Mouse (Mus musculus) erythroblast, embryonic 14.5 days (primary cell): ENCODE measurements around the gene Tsnaxip1. TPM values are rescaled to one million over a fixed set of nuclear protein-coding genes. Genes with fewer than 3 reads are reported as not detected.

ENCODE experiments used
- H3K27me3 ChIP-seq: 2 replicates; pipeline ENCODE4 v1.6.1; 2012; ENCODE audit warnings: inconsistent platforms; ENCODE audit not compliant: control insufficient read depth
- H3K36me3 ChIP-seq: 2 replicates; pipeline ENCODE4 v1.6.1; 2012; ENCODE audit warnings: mild to moderate bottlenecking, inconsistent platforms; ENCODE audit not compliant: control insufficient read depth
- H3K4me1 ChIP-seq: 2 replicates; pipeline ENCODE4 v1.6.1; 2012; ENCODE audit warnings: inconsistent platforms; ENCODE audit not compliant: control insufficient read depth
- H3K4me3 ChIP-seq: replicated peaks from 2 replicates; pipeline ENCODE3; 2012; ENCODE audit warnings: moderate library complexity, mild to moderate bottlenecking, inconsistent platforms
- H3K9me3 ChIP-seq: 2 replicates; pipeline ENCODE4 v1.6.1; 2012; ENCODE audit warnings: low read length, inconsistent platforms, mixed read lengths; ENCODE audit not compliant: control insufficient read depth
- GATA1 ChIP-seq: IDR thresholded peaks from 2 replicates; pipeline ENCODE4 v1.6.1; 2012; ENCODE audit warnings: low read length, inconsistent platforms, mixed read lengths
- TAL1 ChIP-seq: IDR thresholded peaks from 3 replicates; pipeline ENCODE4 v1.6.1; 2012; ENCODE audit warnings: low read length, inconsistent platforms, mixed read lengths
- polyA plus RNA-seq: library from polyadenylated mRNA; stranded (reverse); fragments of >175 nt; gene quantifications from 2 replicates; pipeline ENCODE4 v1.2.3, GENCODE M21; 2012

Tsnaxip1 gene
- polyA plus RNA-seq, 1 experiment: not detected

DNA sequence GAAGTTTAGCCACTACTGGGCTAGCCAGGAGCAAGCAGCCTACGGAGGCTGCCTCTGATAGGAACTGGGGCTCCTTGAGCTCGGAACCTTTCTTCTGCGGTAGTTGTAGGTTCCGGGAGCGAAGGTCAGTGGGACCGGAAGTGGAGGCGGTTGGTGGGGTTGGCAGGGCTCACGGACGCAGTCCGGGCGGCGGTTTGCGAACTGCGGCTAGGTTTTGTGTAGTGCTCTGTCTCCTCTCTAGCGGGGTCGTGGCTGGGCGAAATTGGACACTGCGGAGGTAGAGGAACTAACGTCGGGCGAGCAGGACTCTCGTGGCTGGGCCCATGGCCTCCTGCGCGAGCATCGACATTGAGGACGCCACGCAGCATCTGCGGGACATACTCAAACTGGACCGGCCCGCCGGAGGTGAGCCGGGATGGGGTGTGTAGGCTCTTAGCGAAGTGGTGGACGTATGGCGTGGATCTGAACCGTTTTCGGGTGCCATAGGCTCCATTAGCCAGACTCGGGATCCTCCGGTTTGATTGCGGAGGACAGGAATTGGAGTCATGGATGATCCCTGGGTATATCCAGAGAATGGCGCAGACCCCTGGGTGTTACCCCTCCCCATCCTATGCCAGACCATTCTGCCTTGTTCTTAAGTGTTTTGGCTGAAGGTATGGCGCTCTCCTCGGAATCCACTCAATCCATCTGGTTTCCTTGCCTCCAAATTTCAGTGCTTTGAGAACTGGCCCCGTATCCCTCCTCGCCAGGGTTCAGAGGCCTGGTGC lies 53.4 kb downstream of the Tsnaxip1 start, which contains the start of gene Edc4:
Gene Edc4 (plus strand): TSS at position 128 of the 767 bp plus-strand sequence.
- Histone ChIP-seq H3K4me3 (peak within 1 kb of the TSS; percentile 75), H3K9me3 (no peaks in the 10 kb centered on the region), H3K27me3 (no peaks in the 10 kb centered on the region), H3K4me1 (peaks cover 33% of the 10 kb centered on the region), H3K36me3 (peaks cover 72% of the 10 kb centered on the region)
- TF ChIP-seq TAL1 (no peak), GATA1 (no peak)

DNA sequence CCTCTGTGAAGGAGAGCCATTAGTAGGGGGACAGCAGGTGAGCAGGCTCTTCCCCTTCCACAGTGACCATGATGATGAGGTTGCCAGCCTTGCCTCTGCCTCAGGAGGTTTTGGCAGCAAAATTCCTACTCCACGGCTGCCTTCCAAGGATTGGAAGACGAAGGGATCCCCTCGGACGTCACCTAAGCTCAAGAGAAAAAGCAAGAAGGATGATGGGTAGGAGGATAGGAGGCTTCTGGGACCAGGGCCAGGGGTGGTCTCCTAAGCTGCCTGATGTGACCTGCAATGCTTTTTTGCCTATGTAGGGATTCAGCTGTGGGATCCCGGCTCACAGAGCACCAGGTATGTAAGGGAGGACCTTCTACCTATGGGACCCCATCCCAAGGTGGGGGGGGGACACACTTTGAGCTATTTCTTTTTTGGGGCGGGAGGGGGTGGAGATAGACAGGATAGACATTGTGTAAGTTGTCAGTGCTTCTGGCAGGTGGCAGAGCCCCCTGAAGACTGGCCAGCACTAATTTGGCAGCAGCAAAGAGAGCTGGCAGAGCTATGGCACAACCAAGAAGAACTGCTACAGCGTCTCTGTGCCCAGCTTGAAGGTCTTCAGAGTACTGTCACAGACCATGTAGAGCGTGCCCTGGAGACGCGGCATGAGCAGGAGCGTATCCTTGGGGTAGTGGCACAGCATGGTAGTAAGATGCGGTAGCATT lies 62.4 kb downstream of the Tsnaxip1 start:
- Histone ChIP-seq H3K4me3 (no peak overlapping the region), H3K27me3 (no peaks in the 10 kb centered on the region), H3K9me3 (no peaks in the 10 kb centered on the region), H3K36me3 (peaks cover 99% of the 10 kb centered on the region), H3K4me1 (peaks cover 5% of the 10 kb centered on the region)
- TF ChIP-seq TAL1 (no peak), GATA1 (no peak)

- H3K27me3 ChIP-seq: no peaks in the 10 kb centered on the region
- peaks cover 5% of the 10 kb centered on the region for H3K4me1 ChIP-seq
- TF ChIP-seq GATA1 (no peak), TAL1 (no peak)
- no peak overlapping the region for H3K4me3 ChIP-seq
- peaks cover 95% of the 10 kb centered on the region for H3K36me3 ChIP-seq
- no peaks in the 10 kb centered on the region for H3K9me3 ChIP-seq
These were observed 63.3 kb downstream of the Tsnaxip1 start for GRCm38 (mm10) chr8:105890870-105891269.

DNA sequence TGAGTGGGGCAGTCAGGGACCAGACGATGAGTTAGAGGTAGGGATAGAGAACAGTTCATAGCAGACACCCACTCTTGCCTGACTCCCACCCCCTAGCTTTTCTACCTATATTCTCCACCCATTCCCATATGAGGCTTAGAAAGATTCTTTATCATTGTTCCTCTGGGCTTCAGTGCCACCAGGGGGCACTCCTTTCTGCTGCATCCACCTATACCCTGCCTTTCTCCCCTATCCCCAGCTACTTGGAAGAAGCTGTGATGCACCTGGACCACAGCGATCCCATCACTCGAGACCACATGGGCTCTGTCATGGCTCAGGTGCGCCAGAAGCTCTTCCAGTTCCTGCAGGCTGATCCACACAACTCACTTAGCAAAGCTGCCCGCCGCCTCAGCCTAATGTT lies 64.9 kb downstream of the Tsnaxip1 start:
- TF ChIP-seq TAL1: no peak
- no peak for TF ChIP-seq GATA1
- Histone ChIP-seq H3K9me3 (no peaks in the 10 kb centered on the region), H3K4me1 (peaks cover 8% of the 10 kb centered on the region), H3K27me3 (no peaks in the 10 kb centered on the region), H3K4me3 (no peak overlapping the region), H3K36me3 (peaks cover 79% of the 10 kb centered on the region)

GRCm38 (mm10) chr8:105893339-105893738 lies 65.8 kb downstream of the Tsnaxip1 start, which contains the start of gene Nrn1l:
Gene Nrn1l (plus strand): TSS chr8:105893567.
- TF ChIP-seq TAL1 (no peak), GATA1 (no peak)
- Histone ChIP-seq H3K4me1 (peaks cover 11% of the 10 kb centered on the region), H3K4me3 (no peak within 1 kb of the TSS), H3K9me3 (no peaks in the 10 kb centered on the region), H3K27me3 (no peaks in the 10 kb centered on the region), H3K36me3 (peaks cover 70% of the 10 kb centered on the region)

Other genes with a start within 250 kb of the Tsnaxip1 start
- 0.23 and 0.27 TPM in 2 replicates for gene Ripor1, start 222.5 kb upstream of the Tsnaxip1 start, polyA plus RNA-seq
- 24.5 and 26.6 TPM in 2 replicates for gene Ctcf, start 191.2 kb upstream of the Tsnaxip1 start, polyA plus RNA-seq
- not detected in 2 replicates for gene Agrp, start 190.3 kb upstream of the Tsnaxip1 start, polyA plus RNA-seq
- gene Carmil2, start 141.5 kb upstream of the Tsnaxip1 start, polyA plus RNA-seq: 3.4 and 4.2 TPM in 2 replicates
- 3.8 and 4.5 TPM in 2 replicates for gene Acd, start 126.6 kb upstream of the Tsnaxip1 start, polyA plus RNA-seq
- 0.73 and 0.78 TPM in 2 replicates for gene Pard6a, start 126.6 kb upstream of the Tsnaxip1 start, polyA plus RNA-seq
- gene 4933405L10Rik, start 120.1 kb upstream of the Tsnaxip1 start, polyA plus RNA-seq: not detected in 2 replicates
- 2.4 TPM in 2 replicates for gene Enkd1, start 119.5 kb upstream of the Tsnaxip1 start, polyA plus RNA-seq
- gene Gfod2, start 69.1 kb upstream of the Tsnaxip1 start, polyA plus RNA-seq: 0.24 and 0.41 TPM in 2 replicates
- 24.4 and 25.6 TPM in 2 replicates for gene Ranbp10, start 381 bp upstream of the Tsnaxip1 start, polyA plus RNA-seq
- gene Cenpt, start 25.5 kb downstream of the Tsnaxip1 start, polyA plus RNA-seq: 7.1 and 9.1 TPM in 2 replicates
- gene Thap11, start 27.4 kb downstream of the Tsnaxip1 start, polyA plus RNA-seq: 2.8 and 3.4 TPM in 2 replicates
- gene Nutf2, start 32.8 kb downstream of the Tsnaxip1 start, polyA plus RNA-seq: 8.1 and 9.1 TPM in 2 replicates
- 1.1 and 1.3 TPM in 2 replicates for gene Edc4, start 53.1 kb downstream of the Tsnaxip1 start, polyA plus RNA-seq
- gene Nrn1l, start 65.8 kb downstream of the Tsnaxip1 start, polyA plus RNA-seq: 0.27 and 0.39 TPM in 2 replicates
- gene Pskh1, start 72.7 kb downstream of the Tsnaxip1 start, polyA plus RNA-seq: 0.79 and 1.4 TPM in 2 replicates
- not detected in 2 replicates for gene Ctrl, start 106.1 kb downstream of the Tsnaxip1 start, polyA plus RNA-seq
- 3.2 and 4.6 TPM in 2 replicates for gene Psmb10, start 110.7 kb downstream of the Tsnaxip1 start, polyA plus RNA-seq
- gene Lcat, start 115.7 kb downstream of the Tsnaxip1 start, polyA plus RNA-seq: 0.33 and 0.36 TPM in 2 replicates
- gene Slc12a4, start 138.4 kb downstream of the Tsnaxip1 start, polyA plus RNA-seq: 1.7 and 1.9 TPM in 2 replicates
- not detected in 2 replicates for gene Dpep3, start 151.7 kb downstream of the Tsnaxip1 start, polyA plus RNA-seq
- gene Dus2, start 163.6 kb downstream of the Tsnaxip1 start, polyA plus RNA-seq: 0.25 and 0.47 TPM in 2 replicates
- gene Dpep2nb, start 178.2 kb downstream of the Tsnaxip1 start, polyA plus RNA-seq: not detected in 2 replicates
- 0.74 and 1.1 TPM in 2 replicates for gene Ddx28, start 184.2 kb downstream of the Tsnaxip1 start, polyA plus RNA-seq
- 0.45 and 0.54 TPM in 2 replicates for gene Nfatc3, start 231.1 kb downstream of the Tsnaxip1 start, polyA plus RNA-seq